Mouse (Mus musculus): ENCODE measurements around the gene Pign.

The Pign gene

GRCm38 (mm10) chr1:105663171-105663961 is at the start of gene Pign, which contains the start of gene Relch:
TSS of gene Pign (minus strand) at chr1:105663677.
TSS of gene Relch (plus strand) at chr1:105663861.
- peak; percentile 99 for DNase-seq

- DNase-seq = no peak
Observed at GRCm38 (mm10) chr1:105712822-105713221, 49.3 kb upstream of the Pign start.

GRCm38 (mm10) chr1:105711227-105711626 is 47.8 kb upstream of the Pign start:
- DNase-seq = peak; percentile 48

- DNase-seq = no peak
Observed at GRCm38 (mm10) chr1:105709415-105709814, 45.9 kb upstream of the Pign start.

GRCm38 (mm10) chr1:105700984-105701530 is 37.6 kb upstream of the Pign start:
- no peak for DNase-seq

GRCm38 (mm10) chr1:105695581-105695980 is 32.1 kb upstream of the Pign start:
- no peak for DNase-seq

- no peak for DNase-seq
Observed at GRCm38 (mm10) chr1:105685501-105685900, 22.0 kb upstream of the Pign start.

GRCm38 (mm10) chr1:105680587-105680986 is 17.1 kb upstream of the Pign start:
- DNase-seq = no peak

GRCm38 (mm10) chr1:105674763-105675162 is 11.3 kb upstream of the Pign start:
- DNase-seq = peak; percentile 28

- DNase-seq = no peak
Observed at GRCm38 (mm10) chr1:105669700-105670099, 6.2 kb upstream of the Pign start.

- no peak for DNase-seq
Observed at GRCm38 (mm10) chr1:105663962-105664812, 710 bp upstream of the Pign start.

- no peak for DNase-seq
Observed at GRCm38 (mm10) chr1:105662820-105663170, 682 bp downstream of the Pign start.

- peak; percentile 85 for DNase-seq
Observed at GRCm38 (mm10) chr1:105660015-105660414, 3.5 kb downstream of the Pign start.

GRCm38 (mm10) chr1:105653981-105654380 is 9.5 kb downstream of the Pign start:
- no peak for DNase-seq

- no peak for DNase-seq
Observed at GRCm38 (mm10) chr1:105650650-105651049, 12.8 kb downstream of the Pign start.

- no peak for DNase-seq
Observed at GRCm38 (mm10) chr1:105644093-105644492, 19.4 kb downstream of the Pign start.

- DNase-seq = peak; percentile 77
Observed at GRCm38 (mm10) chr1:105630481-105630880, 33.0 kb downstream of the Pign start.

- no peak for DNase-seq
Observed at GRCm38 (mm10) chr1:105589673-105590072, 73.8 kb downstream of the Pign start.

GRCm38 (mm10) chr1:105588697-105589096 is 74.8 kb downstream of the Pign start:
- no peak for DNase-seq

GRCm38 (mm10) chr1:105582800-105583199 is 80.7 kb downstream of the Pign start:
- DNase-seq = no peak

GRCm38 (mm10) chr1:105580909-105581308 is 82.6 kb downstream of the Pign start:
- no peak for DNase-seq

GRCm38 (mm10) chr1:105566051-105566450 is 97.4 kb downstream of the Pign start:
- no peak for DNase-seq

- no peak for DNase-seq
Observed at GRCm38 (mm10) chr1:105564289-105564688, 99.2 kb downstream of the Pign start.

GRCm38 (mm10) chr1:105563821-105564220 is 99.7 kb downstream of the Pign start:
- no peak for DNase-seq

Data from cerebellum, adult 9-10 months (tissue).